In the genomic region with DNA sequence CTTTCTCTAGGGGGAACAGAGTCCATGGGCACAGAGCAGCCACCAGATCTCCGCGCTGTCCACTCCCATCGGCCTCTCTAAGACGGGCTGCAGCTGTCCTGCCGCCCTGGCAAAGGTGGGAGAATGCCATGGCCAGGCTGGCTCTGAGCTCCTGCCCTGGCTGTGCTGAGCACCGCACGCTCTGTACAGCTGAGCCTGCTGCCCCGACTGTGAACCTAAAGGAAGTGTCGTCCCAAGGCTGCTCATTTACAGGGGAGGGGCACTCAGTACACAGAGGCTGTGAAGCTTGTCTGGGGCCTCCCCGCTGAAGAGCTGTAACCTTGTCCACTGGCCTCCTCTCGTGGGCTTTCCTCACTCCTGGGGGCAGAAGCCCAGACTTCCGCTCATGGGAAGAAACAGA, we compare ENCODE assay signal across 16 mouse cellular contexts. TPM values are rescaled to one million over a fixed set of nuclear protein-coding genes. Genes with fewer than 3 reads are reported as not detected.
DNase-seq lines count a peak whose midpoint lies in the region; ATAC-seq lines count a peak whose summit lies in the region.
"Had no signal": no experiment of that assay in that cellular context is flagged by ENCODE, and none has a peak within 500 bp of the region (broad histone marks: within the 10 kb centered on the region; RNA-seq: fewer than 3 reads in every experiment).

No protein-coding gene starts in this region.

- peak; percentile 47; the same call in 1 of the 2 replicates for ATAC-seq in kidney, embryonic 14.5 days (ENCODE audit: low FRiP score, low TSS enrichment)
- peak; percentile 71; the same call in 1 of the 2 replicates for ATAC-seq in embryonic facial prominence, embryonic 14.5 days (ENCODE audit: low read depth)
- ATAC-seq: activated CD4-positive, CD25-positive, alpha-beta regulatory T cell, adult 4 months; forebrain, postnatal 0 days had no signal

- no peaks in the 10 kb centered on the region for H3K9me3 ChIP-seq in heart, embryonic 10.5 days
- H3K9me3 ChIP-seq in kidney, embryonic 14.5 days (ENCODE audit: control insufficient read depth, low read length), result no peaks in the 10 kb centered on the region
- no peaks in the 10 kb centered on the region for H3K9me3 ChIP-seq in embryonic facial prominence, embryonic 14.5 days (ENCODE audit: control insufficient read depth, low read length)
- H3K9me3 ChIP-seq: embryonic facial prominence, embryonic 12.5 days had no signal

- no peak overlapping the region for H3K4me3 ChIP-seq in heart, embryonic 10.5 days
- no peak overlapping the region for H3K4me3 ChIP-seq in kidney, embryonic 14.5 days (ENCODE audit: low read length)
- H3K4me3 ChIP-seq in embryonic facial prominence, embryonic 14.5 days (ENCODE audit: low read depth, low read length), result no peak overlapping the region
- H3K4me3 ChIP-seq: embryonic facial prominence, embryonic 12.5 days had no signal

- no peak overlapping the region for H3K4me2 ChIP-seq in kidney, embryonic 14.5 days (replicated peaks; ENCODE audit: low read depth, low read length)
- H3K4me2 ChIP-seq in embryonic facial prominence, embryonic 14.5 days (ENCODE audit: low read depth, low read length), result no peak overlapping the region
- H3K4me2 ChIP-seq: embryonic facial prominence, embryonic 12.5 days had no signal

- no peaks in the 10 kb centered on the region for H3K36me3 ChIP-seq in heart, embryonic 10.5 days
- H3K36me3 ChIP-seq in kidney, embryonic 14.5 days (ENCODE audit: control insufficient read depth, insufficient read depth, low read length), result no peaks in the 10 kb centered on the region
- H3K36me3 ChIP-seq in embryonic facial prominence, embryonic 14.5 days (ENCODE audit: control insufficient read depth, insufficient read depth, low read length), result no peaks in the 10 kb centered on the region
- H3K36me3 ChIP-seq: embryonic facial prominence, embryonic 12.5 days had no signal

- H3K27ac ChIP-seq in heart, embryonic 10.5 days, result peak overlapping the region; percentile 74
- H3K27ac ChIP-seq in kidney, embryonic 14.5 days (ENCODE audit: low read depth, low read length), result no peak overlapping the region
- no peak overlapping the region for H3K27ac ChIP-seq in embryonic facial prominence, embryonic 14.5 days (replicated peaks; ENCODE audit: low read depth, low read length)
- H3K27ac ChIP-seq: embryonic facial prominence, embryonic 12.5 days had no signal

- no peak overlapping the region for H3K9ac ChIP-seq in kidney, embryonic 14.5 days (ENCODE audit: low read depth, low read length)
- H3K9ac ChIP-seq in embryonic facial prominence, embryonic 14.5 days (ENCODE audit: low read depth, low read length), result no peak overlapping the region
- H3K9ac ChIP-seq: embryonic facial prominence, embryonic 12.5 days; forebrain, postnatal 0 days had no signal

- no peaks in the 10 kb centered on the region for H3K27me3 ChIP-seq in heart, embryonic 10.5 days (ENCODE audit: insufficient read depth, poor library complexity, severe bottlenecking)
- no peaks in the 10 kb centered on the region for H3K27me3 ChIP-seq in kidney, embryonic 14.5 days (ENCODE audit: control insufficient read depth, insufficient read depth, low read length)
- no peaks in the 10 kb centered on the region for H3K27me3 ChIP-seq in embryonic facial prominence, embryonic 14.5 days (replicated peaks; ENCODE audit: control insufficient read depth, insufficient read depth, low read length)
- H3K27me3 ChIP-seq: embryonic facial prominence, embryonic 12.5 days had no signal

- DNase-seq in heart, embryonic 10.5 days (ENCODE audit: low spot score), result no peak
- DNase-seq in heart, adult 8-10 months (ENCODE audit: low spot score), result no peak
- no peak for DNase-seq in kidney, postnatal 10 days
- DNase-seq in embryonic facial prominence, embryonic 14.5 days (ENCODE audit: low spot score), result no peak
- peak; percentile 18 for DNase-seq in skeletal muscle tissue, adult 2 months (ENCODE audit: low read depth, low spot score)
- DNase-seq in adrenal gland, postnatal 36 days, result no peak
- no peak for DNase-seq in embryo, embryonic 9.5 days (ENCODE audit: extremely low spot score)
- DNase-seq: cerebellum, adult 18-20 months; forebrain, postnatal 0 days; layer of hippocampus, adult 9-11 months; lung, postnatal 14 days; thymus, postnatal 25 days had no signal

- 43% methylated on average over 12 of the region's 12 CpGs for WGBS in heart, embryonic 10.5 days
- 30% methylated on average over 12 of the region's 12 CpGs for WGBS in kidney, embryonic 14.5 days
- 63% methylated on average over 10 of the region's 12 CpGs for WGBS in embryonic facial prominence, embryonic 14.5 days

- peaks cover 76% of the 10 kb centered on the region for H3K4me1 ChIP-seq in heart, embryonic 10.5 days
- H3K4me1 ChIP-seq in kidney, embryonic 14.5 days (ENCODE audit: control insufficient read depth, insufficient read depth, low read length), result peaks cover 22% of the 10 kb centered on the region
- H3K4me1 ChIP-seq in embryonic facial prominence, embryonic 14.5 days (ENCODE audit: control insufficient read depth, insufficient read depth, low read length), result no peaks in the 10 kb centered on the region

RNA-seq across cellular contexts. Expression of gene Fhad1, which starts 29.6 kb away (rescaled TPM):
- polyA plus RNA-seq in heart, embryonic 10.5 days (2016; fragmentation: Nextera tagmentation; extraction: Ambion mirVana), result 3.4 and 5.2 TPM in 2 replicates
- total RNA-seq in heart, adult 8-10 months (2022), result under 1 TPM; 0.26 to 0.41 (median 0.35) TPM
- 0.15 and 0.60 TPM in 2 replicates for polyA plus RNA-seq in kidney, embryonic 14.5 days (2014; fragmentation: Nextera tagmentation; extraction: Ambion mirVana)
- 5.9 and 6.8 TPM in 2 replicates for polyA plus RNA-seq in embryonic facial prominence, embryonic 14.5 days (2014; fragmentation: Nextera tagmentation; extraction: Ambion mirVana)
- under 1 TPM; 0.66 to 0.79 TPM for total RNA-seq in adrenal gland, postnatal 36 days (2021)

RNA-seq across cellular contexts. Expression of gene Tmem51, which starts 39.7 kb away (rescaled TPM):
- 21.0 and 25.9 TPM in 2 replicates for polyA plus RNA-seq in heart, embryonic 10.5 days (2016; fragmentation: Nextera tagmentation; extraction: Ambion mirVana)
- total RNA-seq in heart, adult 8-10 months (2022), result 1 to 10 TPM; 4.4 to 5.4 (median 4.7) TPM
- 16.7 and 23.0 TPM in 2 replicates for polyA plus RNA-seq in kidney, embryonic 14.5 days (2014; fragmentation: Nextera tagmentation; extraction: Ambion mirVana)
- polyA plus RNA-seq in embryonic facial prominence, embryonic 14.5 days (2014; fragmentation: Nextera tagmentation; extraction: Ambion mirVana), result 14.6 and 14.9 TPM in 2 replicates
- total RNA-seq in adrenal gland, postnatal 36 days (2021), result 1 to 10 TPM; 4.9 to 5.0 TPM
- polyA plus RNA-seq: C2C12 had no signal
